Mouse (Mus musculus) left cerebral cortex, adult 18-20 months (tissue): ENCODE results near the gene Numb. TPM values are rescaled to one million over a fixed set of nuclear protein-coding genes. Genes with fewer than 3 reads are reported as not detected.

Experiments used
- DNase-seq, 2 experiments: peaks; one replicate each; pipeline ENCODE4 v3.0.0; 2021 to 2022; ENCODE audit warnings: low spot score in 2 of 2, mixed read lengths in 1 of 2
- total RNA-seq, 2 experiments: library from RNA; stranded (reverse); gene quantifications; 2 replicates each; pipeline ENCODE4 v1.2.3; 2021

Gene Numb
- total RNA-seq, 2 experiments from 2014 or later = 69.9 to 76.2 TPM

DNA sequence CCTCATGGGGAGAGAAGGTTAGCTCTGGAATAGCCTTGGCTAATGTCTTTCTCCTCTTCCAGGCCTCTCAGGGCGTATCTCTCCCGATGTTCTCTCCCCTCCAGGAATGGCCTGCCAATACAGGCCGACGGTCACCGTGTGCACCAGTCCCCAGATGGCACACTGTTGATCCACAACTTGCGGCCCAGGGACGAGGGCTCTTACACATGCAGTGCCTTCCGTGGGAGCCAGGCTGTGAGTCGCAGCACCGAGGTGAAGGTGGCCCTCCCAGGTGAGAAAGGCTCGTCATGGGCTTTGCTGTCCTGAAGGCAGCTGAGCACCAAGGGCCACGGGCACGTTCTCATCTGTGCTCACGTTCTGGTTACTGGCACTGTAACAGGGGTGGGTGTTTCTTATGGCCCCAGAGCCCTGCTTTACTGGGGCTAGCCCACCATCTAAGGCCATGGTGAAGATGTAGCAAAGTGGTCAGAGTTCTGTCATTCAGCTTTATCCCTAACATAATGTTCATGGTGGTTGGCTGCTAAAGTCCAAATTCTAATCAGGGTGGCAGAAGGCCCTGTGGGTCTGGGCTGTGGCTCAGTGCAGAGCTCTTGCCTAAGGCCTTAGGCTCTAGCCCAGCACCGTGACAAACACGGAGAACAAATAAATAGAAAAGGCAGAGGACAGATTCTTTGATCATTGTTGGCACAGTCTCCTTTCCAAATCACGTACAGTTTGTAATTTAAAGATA, 132.5 kb downstream of the Numb start:
- DNase-seq = no peak

- DNase-seq = no peak
These were observed 136.4 kb downstream of the Numb start for GRCm38 (mm10) chr12:83785305-83785704.

DNA sequence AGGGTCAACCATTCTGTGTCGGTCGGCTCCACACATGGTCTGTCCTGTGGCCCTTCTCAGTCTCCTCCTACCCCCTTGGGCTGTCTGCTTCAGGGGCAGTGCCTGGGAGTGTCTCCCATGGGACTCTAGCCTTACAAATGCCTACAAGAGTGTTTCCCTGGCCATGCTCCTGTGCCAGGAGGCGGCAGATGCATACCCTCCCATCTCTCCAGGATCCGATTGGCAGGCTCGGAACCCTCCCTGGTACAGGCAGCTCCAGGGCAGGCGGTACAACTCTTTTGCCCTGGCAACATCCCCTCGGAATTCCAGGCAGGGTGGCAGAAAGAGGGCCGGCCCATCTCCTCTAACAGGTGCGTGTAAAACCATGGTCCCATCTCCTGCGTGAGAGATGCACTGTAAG, 139.1 kb downstream of the Numb start:
- no peak for DNase-seq

DNA sequence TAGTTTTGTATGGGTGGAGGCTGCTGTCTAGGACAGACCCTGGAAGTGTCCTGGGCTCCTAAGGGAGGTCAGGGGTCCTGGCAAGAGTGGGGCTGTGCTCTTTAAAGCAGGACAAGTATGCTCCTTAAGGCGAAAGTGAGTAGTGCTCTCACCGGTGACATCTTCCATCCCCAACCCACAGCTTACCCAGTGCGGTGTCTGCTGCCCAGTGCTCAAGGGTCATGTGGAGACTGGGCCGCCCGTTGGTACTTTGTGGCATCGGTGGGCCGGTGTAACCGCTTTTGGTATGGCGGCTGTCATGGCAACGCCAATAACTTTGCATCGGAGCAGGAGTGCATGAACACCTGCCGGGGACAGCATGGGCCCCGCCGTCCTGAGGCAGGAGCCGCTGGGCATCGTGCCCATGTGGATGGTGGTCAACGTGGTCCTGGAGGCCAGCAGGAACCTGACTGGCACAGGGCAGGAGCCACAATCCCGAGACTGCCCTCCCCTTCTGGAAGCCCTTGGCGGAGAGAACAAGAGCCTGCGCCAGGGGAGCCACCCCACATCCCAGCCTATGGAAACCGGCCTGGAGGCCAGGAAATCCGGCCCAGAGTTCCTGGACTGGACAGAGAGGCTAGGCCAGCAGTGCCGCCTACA, 140.0 kb downstream of the Numb start:
- DNase-seq = no peak

GRCm38 (mm10) chr12:83781204-83781603, 140.5 kb downstream of the Numb start:
- DNase-seq = no peak

GRCm38 (mm10) chr12:83780181-83780580, 141.6 kb downstream of the Numb start:
- no peak for DNase-seq

- no peak for DNase-seq
These were observed 145.0 kb downstream of the Numb start for GRCm38 (mm10) chr12:83776766-83777165.

- no peak for DNase-seq
These were observed 146.1 kb downstream of the Numb start for GRCm38 (mm10) chr12:83775621-83776020.

DNA sequence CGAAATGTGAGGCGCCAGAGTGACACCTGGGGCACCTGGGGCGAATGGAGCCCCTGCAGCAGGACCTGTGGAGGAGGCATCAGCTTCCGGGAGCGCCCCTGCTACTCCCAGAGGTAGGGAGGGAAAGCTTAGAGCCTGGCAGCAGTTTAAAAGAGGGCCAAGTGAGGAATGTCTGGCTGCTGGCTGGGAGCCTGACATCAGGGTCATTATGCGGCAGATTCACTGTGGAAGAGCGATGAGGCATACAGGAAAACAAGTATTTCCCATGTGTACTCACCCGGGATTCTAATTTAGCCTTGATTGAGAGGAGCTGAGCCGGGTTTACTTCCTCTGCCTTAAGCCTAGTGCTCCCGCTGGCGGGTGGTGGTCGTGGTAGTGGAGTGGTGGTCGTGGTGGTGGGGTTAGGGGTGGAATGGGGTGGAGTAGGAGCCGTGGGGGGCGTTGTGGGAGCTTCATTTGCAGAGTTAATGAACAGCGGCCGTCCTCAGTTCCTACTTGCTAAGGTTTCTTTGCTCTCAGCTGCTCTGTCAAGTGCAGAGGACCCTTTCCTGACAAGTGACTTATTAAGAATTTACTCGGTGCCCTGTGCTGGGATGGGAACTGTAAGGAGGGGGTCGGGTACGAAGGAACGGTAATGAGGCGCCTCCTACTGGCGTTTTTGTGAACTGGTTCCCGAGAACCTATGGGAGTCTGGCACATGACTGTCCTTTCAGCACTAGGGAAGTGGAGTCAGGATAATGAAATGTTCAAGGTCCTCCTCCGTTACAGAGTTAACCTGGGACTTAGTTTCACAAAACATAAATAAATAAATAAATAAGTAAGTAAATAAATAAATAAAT, 151.1 kb downstream of the Numb start:
- DNase-seq = peak in 1 of 2 experiments; percentile 48

DNA sequence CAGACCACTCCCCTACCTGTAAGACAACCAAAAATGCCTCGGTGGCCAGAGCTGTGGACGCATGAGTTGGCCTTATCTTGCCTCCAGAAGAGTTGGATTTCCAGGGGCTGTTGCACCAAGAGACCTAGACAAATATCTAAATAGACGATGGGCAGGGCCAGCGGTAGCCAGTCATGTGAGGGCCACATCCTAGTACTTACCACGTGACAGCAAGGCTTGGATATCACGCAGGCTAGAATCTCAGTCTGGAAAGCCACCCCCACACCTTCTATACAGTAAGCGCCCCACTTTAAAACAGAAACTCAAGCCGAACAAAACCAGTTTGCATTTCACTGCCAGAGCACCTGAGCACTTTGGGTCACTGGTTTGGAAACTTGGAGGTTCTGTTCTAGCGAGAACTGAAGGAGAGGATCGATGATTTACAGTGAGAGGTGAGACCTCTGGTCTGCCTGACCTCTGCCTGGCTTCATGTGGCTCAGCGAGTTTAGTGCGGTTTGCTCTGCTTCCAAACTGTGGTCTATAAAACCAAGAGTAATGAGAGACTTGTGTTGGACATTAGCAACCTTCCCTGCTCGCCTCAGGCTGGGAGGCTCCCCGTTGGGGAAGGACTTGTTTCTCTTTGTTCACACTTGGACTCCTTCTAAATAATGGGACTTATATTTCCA, 153.4 kb downstream of the Numb start:
- DNase-seq = no peak

- DNase-seq = no peak
These were observed 153.9 kb downstream of the Numb start for GRCm38 (mm10) chr12:83767833-83768232.

- no peak for DNase-seq
These were observed 155.7 kb downstream of the Numb start for GRCm38 (mm10) chr12:83765965-83766603.

- DNase-seq = no peak
These were observed 157.2 kb downstream of the Numb start for GRCm38 (mm10) chr12:83764519-83764918.

GRCm38 (mm10) chr12:83764044-83764365, 157.7 kb downstream of the Numb start:
- no peak for DNase-seq

GRCm38 (mm10) chr12:83763311-83764043, 158.3 kb downstream of the Numb start, which contains the start of gene Papln:
Gene Papln (plus strand): TSS chr12:83763634.
- DNase-seq = no peak

- DNase-seq = no peak
These were observed 159.0 kb downstream of the Numb start for GRCm38 (mm10) chr12:83762706-83763105.

GRCm38 (mm10) chr12:83760201-83760600, 161.5 kb downstream of the Numb start:
- no peak for DNase-seq

GRCm38 (mm10) chr12:83758735-83759134, 163.0 kb downstream of the Numb start:
- no peak for DNase-seq

DNA sequence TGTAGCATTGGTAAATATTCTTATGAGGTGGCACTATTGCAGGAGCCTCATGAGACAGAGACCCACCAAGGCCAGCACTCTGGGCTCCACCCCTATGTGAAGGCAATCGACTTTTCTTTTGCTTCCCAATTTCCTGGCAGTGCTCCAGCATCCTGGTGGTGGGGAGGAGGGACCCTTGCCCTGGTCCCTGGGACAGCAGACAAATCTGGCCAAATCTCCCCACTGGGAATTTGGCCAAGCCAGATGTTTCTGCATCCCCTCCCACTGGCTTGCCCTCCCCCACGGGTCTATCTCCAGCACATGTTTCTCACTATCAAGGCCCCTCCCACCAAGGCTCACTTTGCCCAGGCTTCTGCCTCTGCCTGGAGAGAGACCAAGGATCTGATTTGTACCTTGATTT, 169.2 kb downstream of the Numb start:
- DNase-seq = no peak

DNA sequence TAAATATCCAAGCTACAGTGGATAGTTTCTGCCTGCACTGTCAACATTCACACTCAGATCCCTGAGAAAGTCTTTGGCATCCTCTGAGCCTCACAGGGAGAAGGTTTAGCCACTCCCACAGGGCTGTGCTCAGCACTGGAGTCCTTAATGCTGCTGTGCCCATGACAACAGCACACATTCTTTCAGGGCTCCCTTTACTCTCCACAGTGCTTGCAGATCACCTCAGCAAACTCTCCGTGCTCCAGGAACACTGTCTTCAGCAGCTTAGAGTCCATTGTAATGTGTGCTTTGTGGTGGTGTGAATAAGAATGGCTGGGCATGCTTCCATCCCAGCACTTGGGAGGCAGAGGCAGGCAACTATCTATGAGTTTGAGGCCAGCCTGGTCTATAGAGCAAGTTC, 172.5 kb downstream of the Numb start:
- no peak for DNase-seq
